Mouse (Mus musculus) frontal cortex, adult 2 months (tissue): ENCODE measurements at regions not wholly inside any gene's neighbourhood (a gene's known extent, or its start where the extent isn't known, plus 50 kb on each side); places are given as distances from the start of the nearest gene placed in this dataset.

Source experiments
- DNase-seq, 2 experiments: peaks; one replicate each; pipeline ENCODE4 v3.0.0; 2022; ENCODE audit warnings: low spot score in 1 of 2; ENCODE audit errors: extremely low spot score in 1 of 2

DNA sequence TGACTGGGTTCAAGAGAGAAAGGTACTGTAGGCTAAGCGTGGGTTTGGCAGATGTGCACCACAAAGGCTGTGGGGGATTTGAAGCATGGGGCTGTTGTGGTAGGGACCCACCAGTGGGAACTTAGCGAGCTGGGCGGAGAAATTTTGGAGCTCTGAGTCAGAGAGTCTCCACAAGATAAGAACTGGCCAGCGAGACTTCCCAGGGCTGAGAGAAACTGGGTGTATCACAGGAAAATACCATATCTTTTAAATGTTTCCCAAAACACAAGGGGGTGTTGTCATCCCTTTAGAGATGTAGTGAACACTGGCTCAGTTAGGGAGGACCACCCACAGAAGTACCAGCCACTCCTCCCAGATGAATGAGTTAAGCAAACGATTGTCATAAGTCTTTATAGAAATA lies 107.3 kb upstream of the Arid2 start:
- no peak for DNase-seq

DNA sequence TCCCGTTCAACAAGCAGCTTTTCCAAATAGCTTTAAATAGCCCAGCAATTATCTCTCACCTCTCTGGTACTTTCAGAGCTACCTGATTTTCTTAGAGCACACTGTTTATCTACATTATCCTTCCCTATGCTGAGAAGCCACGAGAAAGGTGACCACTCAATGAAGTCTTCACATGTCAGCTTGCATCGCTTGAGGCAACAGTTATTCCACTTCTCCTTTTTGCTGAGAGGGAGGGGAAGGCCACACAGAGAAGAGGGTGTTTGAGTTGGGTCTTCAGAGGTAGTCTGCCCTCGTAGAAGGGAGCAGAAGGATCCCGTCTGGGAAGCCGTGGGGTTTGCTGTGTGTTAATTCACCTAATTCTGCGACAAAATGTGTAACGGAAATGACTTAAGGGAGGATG lies 106.3 kb upstream of the Arid2 start:
- no peak for DNase-seq

DNA sequence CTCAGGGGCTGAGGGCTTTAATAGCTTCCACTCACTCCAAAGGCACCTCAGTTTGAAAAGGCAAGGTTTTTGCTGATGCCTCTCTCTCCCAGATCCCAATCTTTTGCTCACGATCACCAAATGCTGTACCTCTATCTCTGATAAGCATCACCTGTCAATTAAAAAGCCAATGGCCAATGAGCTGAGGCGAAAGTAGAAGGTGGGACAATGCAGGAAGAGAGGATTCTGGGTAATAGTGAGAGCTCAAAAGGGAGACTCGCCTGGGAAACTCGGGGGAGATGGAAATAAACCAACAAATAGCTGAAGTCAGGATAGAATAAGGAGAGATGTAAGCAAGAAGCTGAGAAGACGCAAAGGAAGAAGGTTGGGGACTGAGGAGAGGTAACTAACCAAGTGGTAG lies 105.0 kb upstream of the Arid2 start:
- no peak for DNase-seq

DNA sequence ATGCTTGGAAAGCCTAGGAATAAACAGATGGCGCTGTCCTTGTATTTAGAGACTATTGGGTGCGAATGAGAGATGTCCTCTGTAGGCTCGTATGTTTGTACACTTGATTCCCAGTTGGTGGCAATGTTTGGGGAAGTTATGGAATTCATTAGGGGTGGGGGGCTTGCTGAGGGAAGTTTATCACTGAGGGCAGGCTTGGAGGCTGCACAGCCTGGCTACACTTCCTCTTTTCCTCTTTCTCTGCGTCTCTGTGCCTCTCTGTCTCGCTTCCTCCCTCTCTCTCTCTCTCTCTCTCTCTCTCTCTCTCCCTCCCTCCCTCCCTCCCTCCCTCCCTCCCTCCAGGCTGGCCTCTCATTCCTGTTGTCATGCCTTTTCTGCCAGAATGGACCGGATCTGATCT lies 104.2 kb upstream of the Arid2 start:
- no peak for DNase-seq

DNA sequence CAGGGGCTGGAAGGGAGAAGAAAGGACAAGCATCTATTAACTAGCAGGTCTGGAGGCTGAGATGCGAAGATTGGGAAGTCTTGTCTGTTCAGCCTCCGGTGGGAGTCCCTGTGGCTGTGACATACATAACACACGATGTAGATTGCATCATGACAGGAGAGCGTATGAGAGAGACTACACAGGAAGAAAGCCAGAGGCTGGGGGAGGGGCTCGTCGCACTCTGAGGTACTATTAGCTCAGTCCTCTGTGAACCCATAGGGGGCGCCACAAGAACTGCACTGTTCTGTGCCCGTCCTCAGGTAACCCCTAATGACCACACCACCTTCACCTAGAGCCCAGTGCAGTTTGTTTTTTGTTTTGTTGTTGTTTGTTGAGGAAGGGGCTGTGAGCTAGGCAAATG lies 102.7 kb upstream of the Arid2 start:
- DNase-seq = no peak

DNA sequence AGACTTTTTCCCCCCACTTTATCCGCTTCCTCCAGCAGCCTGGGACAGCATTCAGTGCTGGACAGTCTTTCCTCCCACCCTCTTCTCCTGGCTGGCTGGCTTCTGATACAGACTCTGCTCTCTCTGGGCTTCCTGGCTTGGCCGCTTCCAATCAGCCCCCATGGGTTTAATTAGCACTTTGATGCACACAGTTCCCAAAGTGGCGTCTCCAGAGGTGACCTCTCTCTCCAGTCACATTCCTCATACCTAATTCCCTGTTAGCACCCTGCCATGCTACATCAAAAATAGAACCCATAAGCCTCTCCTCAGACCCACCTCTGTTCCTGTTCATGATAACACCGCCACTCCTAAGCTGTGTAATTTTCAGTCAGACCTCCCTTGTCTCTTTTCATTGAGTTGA lies 101.9 kb upstream of the Arid2 start:
- no peak for DNase-seq

DNA sequence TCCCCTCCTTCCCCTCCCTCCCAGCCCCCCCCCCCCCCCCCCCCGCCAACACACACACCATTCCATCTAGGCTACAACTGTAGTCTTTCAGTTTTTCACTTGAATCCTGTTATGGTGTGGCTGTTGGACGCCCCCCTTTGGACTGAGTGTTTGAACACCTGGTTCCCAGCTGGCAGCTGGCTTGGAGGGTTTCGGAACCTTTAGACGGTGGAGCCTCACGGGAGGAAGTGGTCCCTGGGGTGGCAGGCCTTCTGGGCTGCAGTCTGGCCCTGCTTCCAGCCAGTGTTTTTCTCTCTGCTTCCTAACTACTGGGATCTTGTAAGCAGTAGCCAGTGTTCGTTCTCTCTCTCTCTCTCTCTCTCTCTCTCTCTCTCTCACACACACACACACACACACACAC lies 101.4 kb upstream of the Arid2 start:
- DNase-seq = no peak

DNA sequence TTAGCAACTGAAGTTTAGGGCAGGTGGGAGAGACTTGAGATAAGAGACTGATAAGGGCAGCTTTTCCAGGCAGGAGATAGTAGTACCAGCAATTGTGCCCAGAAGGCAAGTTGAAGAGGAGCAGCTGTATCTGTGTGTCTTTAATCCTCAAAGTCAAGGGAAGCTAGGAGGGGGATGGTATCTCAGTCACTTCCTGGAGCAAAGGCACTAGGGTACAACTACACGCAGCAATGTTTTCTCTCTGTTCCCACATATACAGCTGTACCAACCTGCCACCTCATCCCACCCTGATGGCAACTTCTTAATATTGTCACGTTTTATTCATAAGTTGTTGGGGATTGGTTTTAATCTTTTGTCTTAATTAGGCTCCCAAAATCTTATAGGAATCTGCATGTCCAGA lies 97.8 kb upstream of the Arid2 start:
- DNase-seq = no peak

DNA sequence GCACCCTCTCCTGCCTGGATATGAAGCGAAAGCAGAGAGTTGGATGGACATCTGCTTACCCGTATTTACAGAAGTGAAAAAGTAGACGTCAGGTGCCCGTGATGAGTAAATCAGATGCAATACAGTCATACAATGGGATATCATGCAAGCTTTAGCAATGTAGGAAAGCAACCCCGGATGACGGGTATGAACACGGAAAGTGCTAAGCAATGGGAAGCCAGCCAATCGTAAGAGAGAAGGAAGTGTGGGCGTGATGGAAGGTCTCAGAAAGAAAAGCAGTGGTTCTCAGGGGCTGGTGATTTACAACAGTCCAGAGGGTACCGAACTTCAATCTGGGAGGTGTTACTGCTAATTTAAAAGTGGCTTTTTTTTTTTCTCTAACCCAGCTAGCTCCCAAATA lies 89.9 kb upstream of the Arid2 start:
- DNase-seq = no peak

DNA sequence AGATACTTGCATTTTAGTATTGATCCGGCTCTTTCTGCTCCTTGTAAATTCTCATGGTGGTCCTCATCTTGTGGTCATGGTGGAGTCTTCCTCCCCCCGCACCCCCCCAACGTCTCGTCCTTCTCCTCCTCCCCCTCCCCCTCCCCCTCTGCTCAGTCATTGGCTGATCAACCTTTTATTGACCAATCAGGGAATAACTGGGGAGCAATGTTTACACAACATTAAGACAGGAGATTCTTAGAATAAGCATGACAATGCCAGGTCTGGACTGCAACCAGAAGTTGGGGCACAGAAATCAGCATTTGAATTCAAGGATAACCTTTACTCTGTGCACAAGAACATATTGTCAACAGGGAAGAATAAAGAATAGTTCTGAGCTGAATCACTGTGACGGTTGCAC lies 89.4 kb upstream of the Arid2 start:
- no peak for DNase-seq

DNA sequence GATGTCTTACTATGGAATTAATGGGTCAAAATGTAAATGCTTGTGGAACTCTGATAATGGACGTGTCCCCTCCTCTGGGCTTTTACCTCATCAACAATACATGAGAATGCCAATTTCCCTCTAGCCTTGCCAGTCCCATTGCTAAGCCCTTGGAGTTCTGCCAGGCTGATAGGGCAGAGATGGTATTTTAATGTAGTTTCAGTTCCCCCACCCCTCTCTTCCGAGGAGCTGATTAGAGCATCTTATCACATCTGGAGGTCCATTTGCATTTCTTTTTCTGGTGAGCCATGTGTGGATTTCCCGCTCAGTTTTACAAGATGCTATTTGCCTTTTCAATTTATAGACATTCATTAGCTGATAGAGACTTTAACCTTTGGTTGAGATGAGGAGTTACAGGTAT lies 86.0 kb upstream of the Arid2 start:
- no peak for DNase-seq

DNA sequence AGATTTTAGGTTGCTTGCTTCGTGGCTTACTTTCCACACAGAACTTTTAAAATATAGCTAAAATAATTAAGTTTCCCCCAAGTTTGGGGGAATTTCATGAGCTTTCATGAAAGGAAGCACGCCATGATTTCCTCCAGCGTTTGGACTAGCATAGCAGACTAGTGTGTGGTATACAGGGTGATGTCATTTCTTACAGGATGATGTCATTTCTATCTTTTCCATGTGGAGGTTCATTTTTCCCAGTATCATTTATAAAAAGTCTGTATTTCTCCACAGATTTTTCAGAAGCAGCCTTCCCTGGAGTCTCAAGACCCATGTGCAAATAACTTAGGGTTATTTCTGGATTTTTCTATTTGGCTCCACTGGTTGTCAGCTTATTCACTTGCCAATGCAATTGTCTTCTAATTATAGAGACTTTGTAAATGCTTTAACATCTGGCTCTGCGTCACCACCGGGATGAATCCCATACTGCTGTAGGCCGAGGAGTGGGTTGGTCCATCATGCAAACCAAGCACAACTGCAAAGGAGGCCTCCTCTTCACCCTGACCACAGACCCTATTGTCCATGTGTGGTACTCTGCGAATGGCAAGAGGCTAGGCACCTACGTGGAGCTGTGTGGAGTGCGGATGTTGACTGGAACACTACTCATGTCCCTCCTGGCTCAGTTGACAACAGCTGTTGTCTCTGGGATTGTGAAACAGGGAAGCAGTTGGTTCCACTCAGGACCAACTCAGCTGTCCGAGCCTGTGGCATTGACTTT lies 85.4 kb upstream of the Arid2 start:
- peak in 1 of 2 experiments; percentile 16 for DNase-seq

DNA sequence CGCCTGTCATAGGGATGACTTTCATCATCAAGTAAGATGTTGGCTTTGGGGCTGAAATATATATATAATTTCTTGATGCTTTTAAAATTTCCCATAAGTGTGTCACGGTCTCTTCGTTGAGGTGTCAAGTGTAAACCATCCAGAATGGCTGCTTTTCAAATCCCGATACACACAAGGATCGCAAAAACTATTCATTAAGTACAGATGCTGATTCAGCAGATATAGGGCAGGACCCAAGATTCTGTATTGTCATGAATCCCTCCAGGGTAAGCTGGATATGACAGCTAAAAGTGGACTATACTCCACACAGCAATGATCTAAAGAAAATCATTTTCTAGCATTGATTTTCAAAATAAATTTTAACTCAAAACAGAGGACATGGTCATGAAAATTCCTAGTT lies 83.1 kb upstream of the Arid2 start:
- DNase-seq = no peak

DNA sequence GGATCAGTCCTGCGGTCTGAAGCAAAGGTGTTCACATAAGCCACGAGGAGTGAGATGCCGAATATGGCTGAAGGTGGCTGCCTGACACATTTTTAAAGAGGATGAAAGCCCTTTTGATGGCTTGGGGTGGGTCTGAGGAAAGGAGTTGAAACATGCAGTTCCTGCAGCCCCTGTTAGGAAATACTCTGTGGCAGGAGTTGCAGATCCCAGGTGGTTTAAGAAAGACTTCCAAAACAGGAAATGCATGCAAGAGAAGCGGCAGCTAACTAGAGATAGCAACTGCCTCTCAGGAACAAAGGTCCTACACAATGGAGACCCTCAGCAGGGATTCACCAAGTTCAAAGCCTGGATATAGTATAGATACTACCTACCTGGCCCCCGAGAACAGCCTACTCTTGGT lies 82.7 kb upstream of the Arid2 start:
- DNase-seq = no peak

DNA sequence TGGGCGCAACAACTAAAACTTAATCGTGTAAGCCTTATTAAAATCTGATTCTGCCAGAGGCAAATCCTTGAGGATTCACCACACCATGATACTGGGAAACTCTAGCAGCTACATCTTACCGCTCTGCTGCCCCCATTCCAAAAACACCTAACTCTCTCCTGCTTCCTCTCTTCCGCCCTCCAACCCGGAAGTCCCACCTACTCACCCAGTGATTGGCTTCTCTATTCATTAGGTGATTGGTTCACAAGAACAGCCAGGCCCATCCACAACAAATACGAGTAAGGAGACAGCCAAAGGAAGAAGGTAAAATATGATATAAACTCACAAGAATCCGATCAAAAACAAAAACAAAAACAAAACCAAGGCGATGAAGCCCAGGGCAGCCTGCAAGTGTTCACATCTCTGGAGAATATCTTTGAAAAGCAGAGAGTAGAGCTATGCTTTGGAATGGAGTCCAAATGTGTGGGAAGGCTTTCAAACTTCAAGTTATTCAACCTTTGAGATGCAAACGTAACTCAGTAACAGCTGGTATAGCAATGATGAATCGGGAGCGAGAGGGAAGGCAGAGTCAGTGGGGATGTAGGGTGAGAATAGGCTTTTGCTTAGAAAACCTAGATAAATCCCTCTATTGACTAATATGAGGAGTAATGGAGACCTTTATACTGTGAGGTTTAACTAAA lies 76.5 kb upstream of the Arid2 start:
- DNase-seq = peak in 1 of 2 experiments; percentile 59

DNA sequence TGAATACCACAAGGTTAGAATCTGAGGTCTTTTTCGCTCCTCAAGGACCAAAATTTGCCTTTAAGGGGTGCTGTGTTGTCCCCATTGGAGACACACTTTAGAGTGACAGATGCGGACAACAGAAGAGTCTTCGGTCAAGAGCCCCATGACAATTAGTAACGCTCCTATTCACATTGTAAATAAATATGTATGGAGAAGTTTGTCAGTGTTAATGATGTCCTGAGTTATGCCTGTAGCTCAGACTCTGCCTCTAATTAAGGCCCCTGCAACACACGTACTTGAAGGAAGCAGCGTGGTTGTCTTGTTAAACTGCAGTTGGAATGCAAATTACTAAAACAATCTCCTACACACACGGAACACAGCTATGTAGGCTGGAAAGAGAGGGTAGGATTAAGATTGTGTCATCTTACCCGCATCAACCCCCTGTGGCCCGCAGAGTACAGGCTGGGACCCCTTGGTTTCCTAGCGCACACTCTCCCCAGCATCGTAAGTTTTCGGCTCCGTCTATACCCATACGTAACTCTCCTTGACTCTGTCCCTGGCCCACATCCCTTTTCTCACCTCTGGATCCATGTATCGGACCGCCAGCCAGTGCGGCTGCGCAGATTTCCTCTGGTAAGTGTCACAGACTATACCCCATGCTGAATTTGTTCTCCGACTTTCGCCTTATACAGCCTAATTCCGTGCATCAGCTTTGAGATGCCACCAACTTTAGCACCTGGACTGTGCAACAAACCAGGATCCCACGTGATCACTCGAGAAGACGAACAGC lies 73.6 kb upstream of the Arid2 start:
- DNase-seq = no peak

DNA sequence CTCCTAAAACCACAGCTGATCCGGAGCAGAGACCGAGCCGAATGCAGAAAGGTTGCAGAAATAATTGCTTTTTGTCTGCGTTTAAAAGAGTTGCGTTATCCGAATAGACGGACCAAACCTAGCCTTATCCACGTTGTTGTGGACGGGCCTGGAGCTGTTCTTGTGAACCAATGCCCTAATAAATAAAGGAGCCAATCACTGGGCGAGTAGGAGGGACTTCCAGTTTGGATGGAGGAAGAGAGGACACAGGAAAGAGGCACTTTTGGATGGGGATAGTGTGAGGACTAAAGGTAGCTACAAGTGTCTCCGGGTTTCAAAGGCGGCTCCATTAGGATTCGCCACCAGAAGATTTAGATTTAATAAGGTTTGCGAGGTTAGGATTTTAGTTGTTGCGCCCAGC lies 69.4 kb upstream of the Arid2 start:
- no peak for DNase-seq

DNA sequence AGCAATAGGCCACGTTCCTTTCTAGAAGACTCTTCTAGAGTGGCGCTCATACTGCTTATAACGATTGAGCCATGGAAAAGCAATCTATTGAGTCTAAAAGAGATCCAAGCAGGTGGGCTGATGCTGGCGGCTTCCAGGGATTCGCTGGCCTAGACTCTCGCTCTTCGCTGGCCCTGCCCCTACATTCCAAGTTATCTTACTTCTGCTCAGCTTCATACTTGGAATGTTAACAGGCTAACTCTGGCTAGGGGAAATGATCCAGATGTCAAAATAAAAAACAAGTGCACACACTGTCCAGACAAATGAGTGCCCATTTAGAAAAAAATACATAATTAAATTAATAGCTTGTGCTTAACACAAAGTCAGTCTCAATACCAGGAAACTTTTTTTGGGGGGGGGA lies 67.6 kb upstream of the Arid2 start:
- DNase-seq = no peak

DNA sequence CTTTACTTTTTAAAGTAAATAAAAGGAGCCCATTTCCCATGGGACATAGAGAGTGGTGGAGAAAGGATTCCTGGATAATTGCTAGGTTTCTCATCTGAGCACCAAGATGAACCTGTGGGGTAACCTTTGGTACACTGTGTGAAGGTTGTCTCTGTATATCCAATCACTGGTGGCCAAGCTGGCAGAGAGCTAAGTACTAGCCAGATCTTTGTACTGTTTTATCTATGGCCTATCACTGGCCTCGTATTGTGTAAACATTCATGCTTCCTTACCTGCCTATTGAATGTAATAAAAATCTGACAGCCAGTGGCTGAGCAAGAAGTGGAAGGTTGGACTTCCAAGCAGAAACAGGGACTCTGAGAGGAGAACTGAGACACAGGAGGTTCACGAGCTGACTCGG lies 55.3 kb upstream of the Arid2 start:
- no peak for DNase-seq

DNA sequence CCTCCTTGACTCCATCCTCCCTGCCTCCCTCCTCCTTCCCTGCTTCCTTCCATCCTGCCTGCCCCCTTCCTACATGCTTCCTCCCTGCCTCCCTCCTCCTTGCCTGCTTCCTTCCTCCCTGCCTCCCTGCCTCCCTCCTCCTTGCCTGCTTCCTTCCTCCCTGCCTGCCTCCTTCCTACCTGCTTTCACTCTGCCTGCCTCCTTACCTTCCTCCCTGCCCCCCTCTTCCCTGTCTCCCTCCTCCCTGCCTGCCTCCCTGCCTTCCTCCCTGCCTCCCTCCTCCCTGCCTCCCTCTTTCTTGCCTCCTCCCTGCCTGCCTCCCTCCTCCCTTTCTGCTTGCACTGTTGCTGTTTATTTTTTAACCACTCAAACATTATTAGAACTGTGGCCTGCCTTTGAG lies 54.2 kb upstream of the Arid2 start:
- DNase-seq = no peak

DNA sequence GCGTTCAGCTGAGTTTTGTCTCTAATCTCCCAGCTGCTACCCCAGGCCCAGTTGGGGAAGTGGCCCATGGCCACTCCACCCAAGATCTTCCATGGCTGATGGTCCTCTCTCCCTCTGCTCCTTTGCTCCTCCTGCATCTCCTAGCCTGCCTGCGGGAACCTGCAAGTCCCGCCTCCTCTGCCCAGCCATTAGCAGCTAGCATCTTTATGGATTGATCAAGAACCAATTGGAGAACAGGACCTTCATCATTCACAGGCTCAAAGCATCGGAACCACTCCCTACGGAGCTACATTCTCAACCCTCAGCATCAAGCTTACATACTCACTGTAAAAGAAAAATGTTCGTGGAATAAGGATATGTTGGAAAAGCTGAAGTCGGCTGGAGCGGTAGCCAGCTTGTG lies 52.5 kb upstream of the Arid2 start:
- no peak for DNase-seq
